Mouse (Mus musculus): ENCODE data around the gene Mllt3. TPM values are rescaled to one million over a fixed set of nuclear protein-coding genes. Genes with fewer than 3 reads are reported as not detected.

Mllt3 gene
- total and polyA plus RNA-seq, 2 experiments from 2014 or later: 22.7 to 62.9 TPM

GRCm38 (mm10) chr4:87837471-87838361 lies 195.4 kb downstream of the Mllt3 start:
- no peak overlapping the region for H3K4me3 ChIP-seq (ENCODE audit: low read length)
- no peak overlapping the region for H3K9ac ChIP-seq (replicated peaks; ENCODE audit: low read length)
- no peaks in the 10 kb centered on the region for H3K27me3 ChIP-seq (ENCODE audit: insufficient read depth, low read length)
- H3K4me1 ChIP-seq (ENCODE audit: insufficient read depth, low read length): peaks cover 6% of the 10 kb centered on the region; the same call in 1 of the 2 replicates
- no peaks in the 10 kb centered on the region for H3K9me3 ChIP-seq (ENCODE audit: low read length)
- ATAC-seq (no peak), DNase-seq (ENCODE audit: low spot score) (no peak)
- H3K36me3 ChIP-seq (ENCODE audit: insufficient read depth, low read length): no peaks in the 10 kb centered on the region
- no peak overlapping the region for H3K4me2 ChIP-seq (ENCODE audit: low read depth, low read length)
- 92% methylated on average over 2 of the region's 2 CpGs for WGBS
- H3K27ac ChIP-seq: no peak overlapping the region
- no peak for TF ChIP-seq CTCF (IDR thresholded peaks at IDR 0.05; ENCODE audit: low read depth)

GRCm38 (mm10) chr4:87836257-87836656 lies 196.9 kb downstream of the Mllt3 start:
- H3K9me3 ChIP-seq (ENCODE audit: low read length): no peaks in the 10 kb centered on the region
- DNase-seq (ENCODE audit: low spot score) (no peak), ATAC-seq (no peak)
- peaks cover 6% of the 10 kb centered on the region; the same call in 1 of the 2 replicates for H3K4me1 ChIP-seq (ENCODE audit: insufficient read depth, low read length)
- no peak overlapping the region for H3K27ac ChIP-seq
- no peak overlapping the region for H3K4me3 ChIP-seq (ENCODE audit: low read length)
- H3K36me3 ChIP-seq (ENCODE audit: insufficient read depth, low read length): no peaks in the 10 kb centered on the region
- WGBS: 85% methylated on average over 5 of the region's 5 CpGs
- H3K27me3 ChIP-seq (ENCODE audit: insufficient read depth, low read length): no peaks in the 10 kb centered on the region
- TF ChIP-seq CTCF (IDR thresholded peaks at IDR 0.05; ENCODE audit: low read depth): no peak
- no peak overlapping the region for H3K4me2 ChIP-seq (ENCODE audit: low read depth, low read length)
- H3K9ac ChIP-seq (replicated peaks; ENCODE audit: low read length): no peak overlapping the region

- no peaks in the 10 kb centered on the region for H3K9me3 ChIP-seq (ENCODE audit: low read length)
- ATAC-seq (no peak), DNase-seq (ENCODE audit: low spot score) (no peak)
- TF ChIP-seq CTCF (IDR thresholded peaks at IDR 0.05; ENCODE audit: low read depth): no peak
- WGBS: 65% methylated on average over 6 of the region's 6 CpGs
- no peaks in the 10 kb centered on the region for H3K27me3 ChIP-seq (ENCODE audit: insufficient read depth, low read length)
- H3K36me3 ChIP-seq (ENCODE audit: insufficient read depth, low read length): no peaks in the 10 kb centered on the region
- H3K9ac ChIP-seq (replicated peaks; ENCODE audit: low read length): no peak overlapping the region
- no peak overlapping the region for H3K4me3 ChIP-seq (ENCODE audit: low read length)
- H3K27ac ChIP-seq: no peak overlapping the region
- no peak overlapping the region for H3K4me2 ChIP-seq (ENCODE audit: low read depth, low read length)
- H3K4me1 ChIP-seq (ENCODE audit: insufficient read depth, low read length): peaks cover 6% of the 10 kb centered on the region; the same call in 1 of the 2 replicates
Measured at GRCm38 (mm10) chr4:87835191-87835590, 198.0 kb downstream of the Mllt3 start.

- TF ChIP-seq CTCF (IDR thresholded peaks at IDR 0.05; ENCODE audit: low read depth): no peak
- no peak for ATAC-seq
- no peaks in the 10 kb centered on the region for H3K9me3 ChIP-seq (ENCODE audit: low read length)
- 35% methylated on average over 2 of the region's 2 CpGs for WGBS
- no peak overlapping the region for H3K4me3 ChIP-seq (ENCODE audit: low read length)
- H3K4me2 ChIP-seq (ENCODE audit: low read depth, low read length): no peak overlapping the region
- no peak overlapping the region for H3K27ac ChIP-seq
- no peak for DNase-seq (ENCODE audit: low spot score)
- H3K9ac ChIP-seq (replicated peaks; ENCODE audit: low read length): no peak overlapping the region
- H3K4me1 ChIP-seq (ENCODE audit: insufficient read depth, low read length): peaks cover 6% of the 10 kb centered on the region; the same call in 1 of the 2 replicates
- H3K27me3 ChIP-seq (ENCODE audit: insufficient read depth, low read length): no peaks in the 10 kb centered on the region
- no peaks in the 10 kb centered on the region for H3K36me3 ChIP-seq (ENCODE audit: insufficient read depth, low read length)
Measured at GRCm38 (mm10) chr4:87834310-87834709, 198.9 kb downstream of the Mllt3 start.

GRCm38 (mm10) chr4:87830794-87831306 lies 202.3 kb downstream of the Mllt3 start:
- Histone ChIP-seq H3K27me3 (ENCODE audit: insufficient read depth, low read length) (no peaks in the 10 kb centered on the region), H3K4me3 (ENCODE audit: low read length) (no peak overlapping the region), H3K27ac (no peak overlapping the region), H3K4me1 (ENCODE audit: insufficient read depth, low read length) (peaks cover 6% of the 10 kb centered on the region; the same call in 1 of the 2 replicates), H3K4me2 (ENCODE audit: low read depth, low read length) (no peak overlapping the region), H3K9ac (replicated peaks; ENCODE audit: low read length) (no peak overlapping the region), H3K36me3 (ENCODE audit: insufficient read depth, low read length) (no peaks in the 10 kb centered on the region), H3K9me3 (ENCODE audit: low read length) (no peaks in the 10 kb centered on the region)
- ATAC-seq: no peak
- no peak for TF ChIP-seq CTCF (IDR thresholded peaks at IDR 0.05; ENCODE audit: low read depth)
- WGBS: 90% methylated on average over 6 of the region's 6 CpGs
- no peak for DNase-seq (ENCODE audit: low spot score)

GRCm38 (mm10) chr4:87829426-87830063 lies 203.6 kb downstream of the Mllt3 start:
- 91% methylated on average over 5 of the region's 5 CpGs for WGBS
- H3K36me3 ChIP-seq (ENCODE audit: insufficient read depth, low read length): no peaks in the 10 kb centered on the region
- no peaks in the 10 kb centered on the region for H3K27me3 ChIP-seq (ENCODE audit: insufficient read depth, low read length)
- H3K27ac ChIP-seq: no peak overlapping the region
- H3K9me3 ChIP-seq (ENCODE audit: low read length): no peaks in the 10 kb centered on the region
- no peak overlapping the region for H3K4me3 ChIP-seq (ENCODE audit: low read length)
- H3K9ac ChIP-seq (replicated peaks; ENCODE audit: low read length): no peak overlapping the region
- no peak overlapping the region for H3K4me2 ChIP-seq (ENCODE audit: low read depth, low read length)
- no peak for ATAC-seq
- DNase-seq (ENCODE audit: low spot score): no peak
- H3K4me1 ChIP-seq (ENCODE audit: insufficient read depth, low read length): peaks cover 3% of the 10 kb centered on the region; the same call in 1 of the 2 replicates
- no peak for TF ChIP-seq CTCF (IDR thresholded peaks at IDR 0.05; ENCODE audit: low read depth)
